Mouse (Mus musculus) megakaryocyte progenitor cell, adult 5-6 weeks (primary cell): ENCODE results near the gene Ptprd. TPM values are rescaled to one million over a fixed set of nuclear protein-coding genes. Genes with fewer than 3 reads are reported as not detected.
"Not testable (repeated sequence)": the region's sequence is repeated elsewhere in the genome, so short reads cannot be mapped to it uniquely, and the experiment has no call there.

ENCODE experiments used
- ATAC-seq: replicated peaks from 2 replicates; pipeline ENCODE4 v1.8.0; 2016; ENCODE audit warnings: mild to moderate bottlenecking, moderate TSS enrichment, inconsistent platforms; ENCODE audit not compliant: poor library complexity
- total RNA-seq, 2 experiments: library from RNA; stranded (forward) in 1 of 2; stranded (reverse) in 1 of 2; fragments of 157-497, 149-512 nt in 1 of 2; fragments of 200-1000 nt in 1 of 2; gene quantifications; 2 replicates each; pipeline versions ENCODE4 v1.2.3 to v1.2.4; 2015 to 2017

Ptprd gene
- total RNA-seq, 2 experiments from 2014 or later: not detected

DNA sequence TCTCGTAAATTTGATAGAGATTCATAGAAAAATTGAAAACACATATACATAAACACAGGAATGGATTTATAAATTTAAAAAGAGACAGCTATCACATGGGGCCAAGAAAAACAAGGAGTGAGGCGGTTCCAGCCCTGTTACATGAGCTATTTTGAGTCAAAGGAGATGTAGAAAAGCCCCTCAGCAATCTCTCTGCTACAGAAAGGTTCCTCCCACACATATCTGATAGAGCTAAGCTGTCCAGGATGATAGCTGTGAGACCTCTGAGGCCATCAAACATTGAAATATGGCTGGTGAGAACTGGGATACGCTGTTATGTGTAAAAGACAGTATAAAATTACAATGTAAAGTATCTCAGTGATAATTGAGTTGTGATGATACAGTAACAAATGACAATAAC lies 2138.5 kb downstream of the Ptprd start:
- ATAC-seq: no peak

GRCm38 (mm10) chr4:76071720-76072119 lies 2140.0 kb downstream of the Ptprd start:
- no peak for ATAC-seq

DNA sequence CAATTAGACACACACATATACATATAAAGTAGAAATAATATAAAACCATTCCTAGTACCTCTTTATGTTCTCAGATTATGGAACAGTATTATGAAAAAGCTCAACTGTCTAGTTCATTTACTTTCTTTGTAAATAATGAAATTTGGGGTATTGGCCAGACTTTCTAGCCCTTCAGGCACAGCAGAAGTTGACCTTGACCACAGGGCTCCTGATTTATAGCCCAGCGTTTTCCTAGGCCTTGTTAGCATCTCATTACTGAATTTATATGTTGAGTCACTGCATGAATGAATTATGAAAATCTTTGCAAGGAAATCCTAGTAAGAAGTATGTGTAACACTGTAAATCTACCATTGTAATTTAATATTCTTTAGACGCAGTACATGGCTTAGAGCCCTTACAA lies 2154.9 kb downstream of the Ptprd start:
- no peak for ATAC-seq

DNA sequence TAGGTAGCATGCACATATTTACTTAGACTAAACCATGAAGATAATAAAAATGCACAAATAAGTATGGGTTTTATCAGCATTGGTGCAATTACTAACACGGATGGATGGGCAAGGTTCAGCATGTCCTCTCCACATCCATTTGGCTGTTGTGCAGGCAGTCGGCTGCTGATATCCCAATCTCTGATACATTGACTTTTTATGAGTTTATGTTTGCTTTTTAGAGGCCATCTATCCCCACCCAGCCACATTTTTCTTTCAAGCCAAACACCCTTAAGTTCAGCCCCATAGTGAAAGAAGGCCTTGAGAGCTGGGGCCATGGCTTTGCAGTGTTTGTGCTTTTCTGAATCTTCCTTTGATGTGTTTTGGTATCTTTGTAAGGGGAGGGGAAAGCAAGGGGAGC lies 2166.1 kb downstream of the Ptprd start:
- ATAC-seq: no peak

DNA sequence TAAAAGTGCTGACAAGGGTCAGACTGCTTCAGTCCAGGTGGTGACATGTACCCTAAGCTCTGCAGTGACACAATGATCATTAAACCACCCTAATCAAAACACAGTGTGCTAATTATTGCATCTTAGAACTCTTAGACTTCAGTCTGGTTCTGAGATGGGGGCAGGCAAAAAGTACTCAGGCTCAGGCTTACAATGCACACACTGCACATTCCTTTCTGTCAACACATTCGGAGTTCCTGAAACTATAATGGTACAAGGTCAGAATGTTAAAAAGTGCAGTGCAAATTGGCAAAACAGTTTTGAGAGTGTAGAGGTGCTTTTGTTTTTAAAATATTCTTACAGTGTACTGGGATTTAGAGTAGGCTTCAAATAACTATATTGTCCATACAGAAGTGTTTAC lies 2167.0 kb downstream of the Ptprd start:
- no peak for ATAC-seq

DNA sequence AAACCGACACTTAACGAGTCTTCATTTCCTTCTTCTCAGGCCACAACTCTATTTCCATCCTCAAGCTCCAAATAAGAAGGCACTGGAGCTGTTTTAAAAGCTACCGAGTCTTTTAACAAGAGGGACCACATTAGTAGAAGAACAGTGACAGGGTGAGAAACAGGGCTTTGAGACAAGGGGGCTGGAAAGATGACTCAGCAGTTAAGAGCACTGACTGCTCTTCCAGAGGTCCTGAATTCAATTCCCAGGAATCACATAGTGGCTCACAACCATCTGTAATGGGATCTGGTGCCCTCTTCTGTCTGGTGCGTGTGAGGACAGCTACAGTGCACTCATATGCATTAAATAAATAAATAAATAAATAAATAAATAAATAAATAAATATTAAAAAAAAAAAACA lies 2174.6 kb downstream of the Ptprd start:
- not testable (repeated sequence) for ATAC-seq

GRCm38 (mm10) chr4:76025571-76026325 lies 2186.0 kb downstream of the Ptprd start:
- no peak for ATAC-seq

DNA sequence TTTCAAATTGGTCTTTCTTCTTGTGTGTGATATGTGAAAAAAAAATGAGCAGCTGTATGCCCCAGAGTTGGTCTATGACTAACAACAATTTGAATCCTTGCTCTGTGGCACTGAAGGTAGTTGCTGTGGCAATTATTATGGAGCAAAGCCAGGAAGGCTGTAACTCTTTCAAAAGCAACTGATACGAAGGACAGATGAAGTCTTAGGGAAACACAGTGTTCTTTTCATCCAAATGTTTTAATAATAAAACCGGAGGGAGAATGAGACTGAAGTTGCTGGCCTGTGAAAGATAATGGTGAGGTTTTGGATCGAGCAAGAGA lies 2187.3 kb downstream of the Ptprd start:
- ATAC-seq: no peak

DNA sequence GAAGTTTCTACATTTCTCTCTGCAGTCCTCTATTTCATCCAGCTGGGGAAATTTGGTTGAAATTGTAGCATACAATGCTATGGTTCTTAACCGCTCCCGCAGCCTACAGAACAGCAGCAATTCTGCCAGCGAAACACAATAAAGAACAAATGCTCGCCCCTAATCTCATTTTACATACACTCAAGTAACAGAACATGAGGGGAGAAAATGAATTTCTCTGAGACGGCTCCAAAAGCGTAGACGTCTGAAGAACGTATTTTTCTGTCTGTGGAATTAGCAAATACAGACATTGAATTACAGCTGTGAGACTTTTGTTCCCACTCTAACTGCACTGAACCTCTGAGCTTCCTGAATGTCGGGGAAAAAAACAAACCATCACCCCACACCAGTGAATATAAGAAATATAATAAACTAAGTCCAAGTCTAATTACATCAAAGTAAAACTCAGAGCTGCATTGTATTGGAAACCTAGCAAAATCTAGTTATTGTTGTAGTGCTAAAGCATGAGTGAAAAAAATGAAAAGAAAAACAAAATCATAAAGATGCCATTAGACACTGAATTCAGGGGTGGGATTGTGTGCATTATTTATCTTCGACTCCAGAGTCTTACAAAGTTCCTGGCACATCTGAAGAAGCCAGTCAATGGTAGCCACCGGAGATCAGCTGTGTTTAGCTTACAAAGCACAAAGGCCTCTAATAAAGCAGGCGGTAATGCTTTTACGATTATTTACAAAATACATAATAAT lies 2187.8 kb downstream of the Ptprd start:
- ATAC-seq: no peak

DNA sequence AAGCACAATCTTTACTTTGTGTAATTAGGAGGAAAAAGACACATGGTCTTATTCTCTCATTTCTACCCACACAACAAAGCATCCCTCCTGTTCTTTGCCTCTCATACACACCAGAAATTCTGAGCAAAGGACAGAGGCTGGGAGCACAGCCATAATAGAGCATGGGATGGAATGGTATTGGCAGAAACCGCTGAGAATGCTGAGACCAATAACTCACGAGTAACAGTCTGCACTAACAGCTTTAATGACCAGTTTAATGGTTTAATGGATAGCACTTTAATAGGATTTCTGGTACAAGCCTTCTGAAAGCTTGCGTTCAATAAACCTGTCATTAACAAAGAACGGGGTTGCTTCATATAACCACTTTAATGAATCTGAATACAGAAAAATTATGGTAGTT lies 2190.1 kb downstream of the Ptprd start:
- no peak for ATAC-seq

GRCm38 (mm10) chr4:76015026-76015425 lies 2196.7 kb downstream of the Ptprd start:
- no peak for ATAC-seq

GRCm38 (mm10) chr4:76014151-76014840 lies 2197.5 kb downstream of the Ptprd start:
- no peak for ATAC-seq

DNA sequence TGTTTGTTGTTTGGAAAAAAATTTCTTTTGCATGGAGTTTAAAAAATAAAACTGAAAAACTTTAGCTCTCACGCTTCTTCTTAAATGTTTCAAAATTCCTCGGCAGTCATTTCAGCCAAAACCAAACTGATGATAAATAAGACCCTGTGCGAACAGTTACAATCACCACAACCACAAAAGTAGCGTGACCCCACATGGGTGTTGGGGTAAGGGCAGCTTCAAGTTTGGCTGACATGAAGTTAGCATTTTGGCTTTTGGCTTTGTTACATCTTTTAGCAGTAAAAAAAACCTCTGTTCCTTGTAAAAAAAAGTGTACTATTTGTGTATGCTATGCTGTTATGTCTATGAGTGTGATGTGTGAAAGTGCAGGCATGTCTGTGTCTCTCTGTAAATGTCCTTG lies 2203.2 kb downstream of the Ptprd start:
- no peak for ATAC-seq

DNA sequence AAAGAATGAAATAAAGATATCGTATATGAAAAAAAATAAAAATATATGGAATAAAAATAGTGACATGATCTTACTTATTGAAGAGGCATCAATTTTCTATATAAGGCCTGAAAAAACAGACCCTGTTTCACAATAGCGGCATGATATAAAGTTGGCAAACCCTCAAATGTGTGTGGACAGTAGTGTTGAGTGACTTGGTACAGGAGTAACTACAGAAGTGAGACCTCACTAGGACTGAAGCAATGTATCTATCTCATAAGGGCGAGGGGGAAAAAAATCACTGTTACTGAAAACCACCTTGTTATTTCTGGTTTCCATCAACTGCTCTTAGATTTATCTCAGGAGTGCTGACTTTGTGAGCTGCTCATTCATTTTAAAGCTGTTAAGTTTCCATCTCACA lies 2204.5 kb downstream of the Ptprd start:
- ATAC-seq: no peak

DNA sequence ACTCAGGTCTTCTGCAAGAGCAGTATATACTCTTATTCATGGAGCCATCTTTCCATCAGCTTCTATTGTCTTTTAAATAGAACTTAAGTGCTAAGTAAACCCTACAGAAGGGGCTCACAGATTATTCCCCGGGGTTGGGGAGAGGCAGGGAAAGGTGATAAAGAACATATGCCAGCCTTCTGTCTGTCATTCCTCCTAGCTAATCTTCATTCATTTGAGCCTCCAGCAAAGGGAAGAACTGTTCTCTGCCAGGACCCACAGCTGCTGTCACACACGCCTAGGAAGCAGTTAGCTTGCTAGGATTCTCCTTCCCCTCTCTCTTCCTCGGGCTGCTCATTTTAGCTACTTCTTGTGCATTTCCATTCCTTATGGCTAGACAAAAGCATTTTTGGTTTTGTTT lies 2205.0 kb downstream of the Ptprd start:
- ATAC-seq: no peak

DNA sequence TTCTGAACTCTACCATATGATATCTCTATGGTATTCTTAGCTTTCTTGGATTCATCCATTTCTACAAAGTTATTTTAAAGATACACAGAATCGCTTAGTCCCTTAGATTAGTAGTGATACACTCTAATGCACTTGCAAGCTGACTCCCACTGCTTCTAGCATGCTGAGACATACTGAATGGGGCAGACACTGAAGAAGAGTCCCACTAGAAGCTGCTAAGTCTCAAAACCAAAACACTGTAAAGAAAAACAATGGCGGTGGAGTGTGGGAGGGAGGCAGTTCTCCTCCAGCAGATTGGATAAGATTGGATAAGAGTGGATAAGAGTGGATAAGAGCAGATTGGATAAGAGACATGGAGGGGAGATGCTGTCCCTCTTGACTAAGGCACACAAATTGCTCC lies 2207.6 kb downstream of the Ptprd start:
- ATAC-seq: no peak

GRCm38 (mm10) chr4:76000258-76000657 lies 2211.5 kb downstream of the Ptprd start:
- ATAC-seq: no peak

DNA sequence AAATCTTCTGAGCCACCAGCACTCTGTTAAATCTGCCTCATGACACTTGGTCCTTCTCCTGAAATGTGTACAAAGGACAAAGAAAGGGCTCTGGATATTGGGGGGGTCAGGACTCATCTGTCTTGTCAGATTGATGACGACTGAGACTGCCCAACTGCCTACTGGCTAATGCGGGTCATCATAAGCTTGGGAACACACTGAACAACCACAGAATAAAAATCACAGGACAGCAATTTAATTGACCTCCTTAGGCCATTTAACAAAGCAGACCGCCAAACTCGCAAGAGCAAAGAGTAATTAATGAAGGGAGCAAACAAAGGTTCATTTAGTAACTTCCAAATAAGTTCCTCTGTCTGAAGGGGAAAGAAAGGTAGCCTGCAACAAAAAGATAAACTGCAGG lies 2215.9 kb downstream of the Ptprd start:
- ATAC-seq: no peak

- no peak for ATAC-seq
These were observed 2217.2 kb downstream of the Ptprd start for GRCm38 (mm10) chr4:75994576-75994975.

DNA sequence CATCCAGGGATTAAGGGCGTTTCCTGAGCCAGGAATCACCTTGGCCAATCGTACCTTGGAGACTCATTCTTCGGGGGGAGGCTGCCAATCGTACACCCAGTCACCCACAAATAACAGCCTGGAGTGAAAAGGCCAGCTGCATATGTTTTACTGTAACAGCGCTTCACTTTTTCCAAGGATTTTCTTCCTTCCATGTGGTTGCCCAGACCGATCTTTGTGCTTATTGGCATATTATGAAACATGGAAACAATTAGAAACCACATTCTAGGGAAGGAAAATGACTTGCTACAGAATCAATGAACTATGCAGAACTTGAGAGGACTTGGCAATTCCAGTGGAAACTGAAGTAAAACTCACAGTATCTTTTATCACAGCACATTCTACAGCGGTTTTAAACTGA lies 2218.7 kb downstream of the Ptprd start:
- no peak for ATAC-seq

DNA sequence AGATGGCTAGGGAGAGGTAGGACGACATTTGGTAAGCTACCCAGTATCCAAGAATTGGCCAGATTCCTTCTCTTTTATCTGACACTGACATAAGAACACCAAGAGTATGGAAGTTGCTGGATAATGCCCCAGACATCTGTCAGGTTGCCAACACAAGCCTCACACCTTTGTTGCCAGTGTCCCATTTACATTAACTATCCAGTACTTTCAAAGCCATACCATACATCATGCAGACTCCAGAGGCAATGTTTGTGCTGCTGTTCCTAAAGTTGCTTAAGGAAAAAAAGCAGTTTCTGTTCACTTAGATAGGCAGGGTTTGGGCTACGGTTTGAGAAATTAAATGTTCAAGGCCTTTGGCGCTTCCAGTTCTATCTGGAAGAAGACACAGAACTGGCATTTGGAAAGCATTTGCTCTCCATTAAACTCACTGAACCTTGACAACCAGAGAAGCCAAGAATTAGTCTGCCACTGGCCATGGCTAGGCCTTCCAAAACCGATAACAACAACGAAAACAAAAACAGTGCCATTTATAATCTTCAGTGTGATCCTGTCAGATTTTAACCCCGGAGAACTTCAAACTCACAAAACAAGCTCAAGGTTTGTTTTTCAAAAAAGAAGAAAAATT lies 2220.0 kb downstream of the Ptprd start:
- no peak for ATAC-seq

DNA sequence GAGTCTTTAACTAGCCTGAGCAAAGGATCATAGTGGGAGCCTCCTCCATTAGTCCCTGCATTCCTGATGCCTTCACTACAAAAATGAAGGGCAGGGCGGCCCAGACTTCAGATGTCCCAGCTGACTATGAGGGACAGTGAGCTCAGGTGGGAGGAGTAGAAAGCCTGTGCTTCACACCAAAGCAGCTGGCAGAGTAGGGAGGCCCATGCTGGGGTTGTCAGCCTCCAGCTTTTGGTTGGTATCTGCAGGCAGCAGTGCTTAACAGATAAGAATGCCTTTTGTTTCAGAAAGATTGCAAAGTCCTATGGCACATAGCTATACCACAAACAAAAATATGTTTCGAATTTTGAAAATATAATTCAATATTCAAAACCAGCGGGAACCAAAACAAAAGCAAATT lies 2237.0 kb downstream of the Ptprd start:
- ATAC-seq: peak; percentile 46; the same call in 1 of the 2 replicates
